Mouse (Mus musculus) heart, postnatal 0 days (tissue): ENCODE measurements around the gene 9130213A22Rik. TPM values are rescaled to one million over a fixed set of nuclear protein-coding genes. Genes with fewer than 3 reads are reported as not detected.

Experiments used
- ATAC-seq: fragments of 200-750 bp; cut with Nextera tagmentation; 2 replicates; pipeline ENCODE4 v1.8.0; 2017; ENCODE audit warnings: low read depth, moderate number of reproducible peaks, moderate library complexity; ENCODE audit not compliant: insufficient read depth
- DNase-seq: peaks from one replicate; pipeline ENCODE4 v3.0.0-alpha.2; 2016; ENCODE audit warnings: low spot score
- H3K27ac ChIP-seq: fragments of 300-500 bp; sonication (generic); 2 replicates; pipeline ENCODE4 v1.5.1; 2014; ENCODE audit warnings: low read depth, mild to moderate bottlenecking
- H3K27me3 ChIP-seq: fragments of 300-500 bp; sonication (generic); 2 replicates; pipeline ENCODE4 v1.6.1; 2014; ENCODE audit warnings: low read length, mixed read lengths; ENCODE audit not compliant: control insufficient read depth, insufficient read depth
- H3K36me3 ChIP-seq: fragments of 300-500 bp; sonication (generic); replicated peaks from 2 replicates; pipeline ENCODE4 v1.6.1; 2014; ENCODE audit warnings: low read length, mixed read lengths; ENCODE audit not compliant: control insufficient read depth, insufficient read depth
- H3K4me1 ChIP-seq: fragments of 300-500 bp; sonication (generic); 2 replicates; pipeline ENCODE4 v1.6.1; 2014; ENCODE audit warnings: antibody characterized with exemption; ENCODE audit not compliant: control insufficient read depth, insufficient read depth
- H3K4me2 ChIP-seq: fragments of 300-500 bp; sonication (generic); 2 replicates; pipeline ENCODE4 v1.6.1; 2014; ENCODE audit warnings: low read depth, mild to moderate bottlenecking, low read length, moderate library complexity
- H3K4me3 ChIP-seq: fragments of 300-500 bp; sonication (generic); 2 replicates; pipeline ENCODE4 v1.5.1; 2014; ENCODE audit warnings: low read depth, low read length
- H3K9ac ChIP-seq: fragments of 300-500 bp; sonication (generic); replicated peaks from 2 replicates; pipeline ENCODE4 v1.6.1; 2014; ENCODE audit warnings: low read depth, low read length, mixed read lengths
- H3K9me3 ChIP-seq: fragments of 300-500 bp; sonication (generic); replicated peaks from 2 replicates; pipeline ENCODE4 v1.6.1; 2016; ENCODE audit warnings: low read length; ENCODE audit not compliant: control insufficient read depth
- CTCF ChIP-seq: IDR thresholded peaks from 2 replicates; pipeline ENCODE4 v1.5.1; 2016; ENCODE audit warnings: antibody characterized with exemption, control low read depth, low read depth
- EP300 ChIP-seq: IDR thresholded peaks from 2 replicates; pipeline ENCODE4 v1.6.1; 2016; ENCODE audit warnings: antibody characterized with exemption, low read depth
- WGBS: fragments of 180-500 bp; shearing (Covaris S2); extraction: QIAGEN DNeasy Blood & Tissue Kit; methylation state at CpG from one replicate; pipeline ENCODE4 v1.1.7; 2014; 5-methylcytosine and 5-hydroxymethylcytosine counted together
- polyA plus RNA-seq: library from polyadenylated mRNA; unstranded; fragments of >200 nt; fragmentation: Nextera tagmentation; extraction: Ambion mirVana; gene quantifications from 2 replicates; pipeline ENCODE4 v1.2.1, GENCODE M21; 2015
- total RNA-seq: library from RNA; depleted of rRNA; stranded (reverse); fragments of >200 nt; gene quantifications from 2 replicates; pipeline ENCODE4 v1.2.3, GENCODE M21; 2014; ENCODE audit warnings: low replicate concordance; rRNA removed

9130213A22Rik gene
- total and polyA plus RNA-seq, 2 experiments from 2014 or later = 0.30 TPM; not detected in 1

GRCm38 (mm10) chr11:69070590-69071222, 51.7 kb downstream of the 9130213A22Rik start, which contains the start of gene Tmem107:
TSS of gene Tmem107 (plus strand) at chr11:69070806.
- Histone ChIP-seq H3K4me3 (peak within 1 kb of the TSS; percentile 61), H3K9ac (peak within 1 kb of the TSS; percentile 70), H3K4me1 (peaks cover 22% of the 10 kb centered on the region), H3K4me2 (peak within 1 kb of the TSS; percentile 89), H3K27me3 (no peaks in the 10 kb centered on the region), H3K27ac (peak within 1 kb of the TSS; percentile 82), H3K36me3 (no peaks in the 10 kb centered on the region), H3K9me3 (no peaks in the 10 kb centered on the region)
- TF ChIP-seq EP300 = peak; percentile 89
- TF ChIP-seq CTCF = no peak
- DNase-seq = peak; percentile 94
- under 1% methylated on average over 47 of the region's 47 CpGs for WGBS
- peak; percentile 73 for ATAC-seq

GRCm38 (mm10) chr11:69070093-69070492, 52.3 kb downstream of the 9130213A22Rik start:
- H3K9ac ChIP-seq = peak overlapping the region; percentile 70
- no peaks in the 10 kb centered on the region for H3K36me3 ChIP-seq
- peak overlapping the region; percentile 61 for H3K4me3 ChIP-seq
- no peak for TF ChIP-seq CTCF
- no peak for TF ChIP-seq EP300
- H3K4me1 ChIP-seq = peaks cover 22% of the 10 kb centered on the region
- DNase-seq (no peak), ATAC-seq (no peak)
- H3K27ac ChIP-seq = peak overlapping the region; percentile 82
- 1% methylated on average over 13 of the region's 13 CpGs for WGBS
- peak overlapping the region; percentile 89 for H3K4me2 ChIP-seq
- H3K9me3 ChIP-seq = no peaks in the 10 kb centered on the region
- no peaks in the 10 kb centered on the region for H3K27me3 ChIP-seq

Other genes starting within 250 kb of the 9130213A22Rik start
- gene Rnf222, start 234.0 kb downstream of the 9130213A22Rik start, total RNA-seq = not detected in 2 replicates
- 0.14 and 0.15 TPM in 2 replicates for gene Rnf222, start 234.0 kb downstream of the 9130213A22Rik start, polyA plus RNA-seq
- 1,343 and 1,533 TPM in 2 replicates for gene Rpl26, start 221.0 kb downstream of the 9130213A22Rik start, total RNA-seq
- gene Rpl26, start 221.0 kb downstream of the 9130213A22Rik start, polyA plus RNA-seq = 529 and 545 TPM in 2 replicates
- gene Odf4, start 195.5 kb downstream of the 9130213A22Rik start, total RNA-seq = not detected in 2 replicates
- gene Odf4, start 195.5 kb downstream of the 9130213A22Rik start, polyA plus RNA-seq = not detected in 2 replicates
- 12.6 and 19.8 TPM in 2 replicates for gene Arhgef15, start 165.1 kb downstream of the 9130213A22Rik start, total RNA-seq
- 10.0 and 11.6 TPM in 2 replicates for gene Arhgef15, start 165.1 kb downstream of the 9130213A22Rik start, polyA plus RNA-seq
- gene Slc25a35, start 154.5 kb downstream of the 9130213A22Rik start, total RNA-seq = 0.70 and 3.6 TPM in 2 replicates
- gene Slc25a35, start 154.5 kb downstream of the 9130213A22Rik start, polyA plus RNA-seq = 1.9 and 2.0 TPM in 2 replicates
- gene Rangrf, start 147.4 kb downstream of the 9130213A22Rik start, total RNA-seq = 101 and 103 TPM in 2 replicates
- 78.0 and 85.1 TPM in 2 replicates for gene Rangrf, start 147.4 kb downstream of the 9130213A22Rik start, polyA plus RNA-seq
- gene Pfas, start 114.1 kb downstream of the 9130213A22Rik start, total RNA-seq = 10.1 and 12.3 TPM in 2 replicates
- gene Pfas, start 114.1 kb downstream of the 9130213A22Rik start, polyA plus RNA-seq = 8.3 and 8.7 TPM in 2 replicates
- gene Ctc1, start 106.7 kb downstream of the 9130213A22Rik start, total RNA-seq = 40.0 and 46.0 TPM in 2 replicates
- gene Ctc1, start 106.7 kb downstream of the 9130213A22Rik start, polyA plus RNA-seq = 18.6 TPM in 2 replicates
- 21.4 and 54.6 TPM in 2 replicates for gene Aurkb, start 76.9 kb downstream of the 9130213A22Rik start, total RNA-seq
- gene Aurkb, start 76.9 kb downstream of the 9130213A22Rik start, polyA plus RNA-seq = 19.5 and 19.9 TPM in 2 replicates
- 21.3 and 24.1 TPM in 2 replicates for gene Borcs6, start 62.9 kb downstream of the 9130213A22Rik start, total RNA-seq
- 12.1 and 13.0 TPM in 2 replicates for gene Borcs6, start 62.9 kb downstream of the 9130213A22Rik start, polyA plus RNA-seq
- 10.9 and 25.5 TPM in 2 replicates for gene Tmem107, start 51.8 kb downstream of the 9130213A22Rik start, total RNA-seq
- 18.3 and 24.3 TPM in 2 replicates for gene Tmem107, start 51.8 kb downstream of the 9130213A22Rik start, polyA plus RNA-seq
- gene Vamp2, start 34.1 kb downstream of the 9130213A22Rik start, total RNA-seq = 25.2 and 27.9 TPM in 2 replicates
- gene Vamp2, start 34.1 kb downstream of the 9130213A22Rik start, polyA plus RNA-seq = 59.2 and 62.1 TPM in 2 replicates
- 76.8 and 93.5 TPM in 2 replicates for gene Per1, start 27.4 kb downstream of the 9130213A22Rik start, total RNA-seq
- gene Per1, start 27.4 kb downstream of the 9130213A22Rik start, polyA plus RNA-seq = 8.1 and 9.7 TPM in 2 replicates
- not detected in 2 replicates for gene Hes7, start 2.2 kb downstream of the 9130213A22Rik start, total RNA-seq
- gene Hes7, start 2.2 kb downstream of the 9130213A22Rik start, polyA plus RNA-seq = 0.26 and 0.29 TPM in 2 replicates
- gene Aloxe3, start 3.3 kb upstream of the 9130213A22Rik start, total RNA-seq = 0.58 TPM in 1 of 2 replicates, not detected in the other
- gene Aloxe3, start 3.3 kb upstream of the 9130213A22Rik start, polyA plus RNA-seq = 0.08 TPM in 1 of 2 replicates, not detected in the other
- gene Alox12b, start 34.4 kb upstream of the 9130213A22Rik start, total RNA-seq = not detected in 2 replicates
- gene Alox12b, start 34.4 kb upstream of the 9130213A22Rik start, polyA plus RNA-seq = not detected in 2 replicates
- 3.0 and 3.7 TPM in 2 replicates for gene Alox8, start 75.3 kb upstream of the 9130213A22Rik start, total RNA-seq
- 0.86 and 2.5 TPM in 2 replicates for gene Alox8, start 75.3 kb upstream of the 9130213A22Rik start, polyA plus RNA-seq
- 0.27 TPM in 1 of 2 replicates, not detected in the other for gene Gucy2e, start 114.4 kb upstream of the 9130213A22Rik start, total RNA-seq
- 0.07 and 0.15 TPM in 2 replicates for gene Gucy2e, start 114.4 kb upstream of the 9130213A22Rik start, polyA plus RNA-seq
- 7.5 and 15.5 TPM in 2 replicates for gene Cntrob, start 201.2 kb upstream of the 9130213A22Rik start, total RNA-seq
- gene Cntrob, start 201.2 kb upstream of the 9130213A22Rik start, polyA plus RNA-seq = 6.9 and 8.4 TPM in 2 replicates
- gene Trappc1, start 201.4 kb upstream of the 9130213A22Rik start, total RNA-seq = 240 and 263 TPM in 2 replicates
- gene Trappc1, start 201.4 kb upstream of the 9130213A22Rik start, polyA plus RNA-seq = 180 and 186 TPM in 2 replicates
- 1.1 and 2.8 TPM in 2 replicates for gene Kcnab3, start 203.7 kb upstream of the 9130213A22Rik start, total RNA-seq
- 1.1 and 1.4 TPM in 2 replicates for gene Kcnab3, start 203.7 kb upstream of the 9130213A22Rik start, polyA plus RNA-seq
- 1.5 and 10.2 TPM in 2 replicates for gene Rnf227, start 217.9 kb upstream of the 9130213A22Rik start, total RNA-seq
- gene Rnf227, start 217.9 kb upstream of the 9130213A22Rik start, polyA plus RNA-seq = 3.4 and 4.3 TPM in 2 replicates
- 23.6 and 23.8 TPM in 2 replicates for gene Chd3, start 246.8 kb upstream of the 9130213A22Rik start, total RNA-seq
- gene Chd3, start 246.8 kb upstream of the 9130213A22Rik start, polyA plus RNA-seq = 10.3 and 12.4 TPM in 2 replicates